Mouse (Mus musculus): ENCODE measurements around the gene Pgap3.

- no peak for TF ChIP-seq POLR2A (IDR thresholded peaks at IDR 0.05; ENCODE audit: borderline replicate concordance, extremely low read depth, low read depth, low read length)
- no peak for TF ChIP-seq CTCF (IDR thresholded peaks at IDR 0.05; ENCODE audit: insufficient read depth, low read length)
Measured at GRCm38 (mm10) chr11:98400816-98401215, 526 bp upstream of the Pgap3 start.
